Mouse (Mus musculus) hindbrain, embryonic 13.5 days (tissue): Measurements from ENCODE around the gene Setd5. TPM values are rescaled to one million over a fixed set of nuclear protein-coding genes. Genes with fewer than 3 reads are reported as not detected.

Experiments used
- ATAC-seq: fragments of 200-750 bp; cut with Nextera tagmentation; 2 replicates; pipeline ENCODE4 v1.8.0; 2017; ENCODE audit warnings: moderate TSS enrichment; ENCODE audit not compliant: low FRiP score
- H3K27ac ChIP-seq: fragments of 300-500 bp; sonication (generic); 2 replicates; pipeline ENCODE4 v1.5.1; 2015; ENCODE audit warnings: inconsistent platforms, mild to moderate bottlenecking, moderate library complexity
- H3K27me3 ChIP-seq: fragments of 300-500 bp; sonication (generic); 2 replicates; pipeline ENCODE4 v1.6.1; 2015; ENCODE audit warnings: mild to moderate bottlenecking, inconsistent platforms
- H3K36me3 ChIP-seq: fragments of 300-500 bp; sonication (generic); 2 replicates; pipeline ENCODE4 v1.6.1; 2015; ENCODE audit warnings: mild to moderate bottlenecking, inconsistent platforms
- H3K4me1 ChIP-seq: fragments of 300-500 bp; sonication (generic); replicated peaks from 2 replicates; pipeline ENCODE4 v1.6.1; 2015; ENCODE audit warnings: inconsistent platforms
- H3K4me2 ChIP-seq: fragments of 300-500 bp; sonication (generic); 2 replicates; pipeline ENCODE4 v1.6.1; 2015; ENCODE audit warnings: inconsistent platforms, mild to moderate bottlenecking, moderate library complexity
- H3K4me3 ChIP-seq: fragments of 300-500 bp; sonication (generic); 2 replicates; pipeline ENCODE4 v1.5.1; 2015; ENCODE audit warnings: mild to moderate bottlenecking, inconsistent platforms
- H3K9ac ChIP-seq: fragments of 300-500 bp; sonication (generic); 2 replicates; pipeline ENCODE4 v1.6.1; 2015; ENCODE audit warnings: mild to moderate bottlenecking, inconsistent platforms
- H3K9me3 ChIP-seq: fragments of 300-500 bp; sonication (generic); 2 replicates; pipeline ENCODE4 v1.6.1; 2016; ENCODE audit warnings: inconsistent platforms
- WGBS: fragments of 180-500 bp; shearing (Covaris S2); methylation state at CpG from one replicate; pipeline ENCODE4 v1.1.7; 2015; 5-methylcytosine and 5-hydroxymethylcytosine counted together
- polyA plus RNA-seq: library from polyadenylated mRNA; unstranded; fragments of >200 nt; fragmentation: Nextera tagmentation; extraction: Ambion mirVana; gene quantifications from 2 replicates; pipeline ENCODE4 v1.2.1, GENCODE M21; 2015

The Setd5 gene
- polyA plus RNA-seq, 1 experiment from 2014 or later, result 51.2 TPM

DNA sequence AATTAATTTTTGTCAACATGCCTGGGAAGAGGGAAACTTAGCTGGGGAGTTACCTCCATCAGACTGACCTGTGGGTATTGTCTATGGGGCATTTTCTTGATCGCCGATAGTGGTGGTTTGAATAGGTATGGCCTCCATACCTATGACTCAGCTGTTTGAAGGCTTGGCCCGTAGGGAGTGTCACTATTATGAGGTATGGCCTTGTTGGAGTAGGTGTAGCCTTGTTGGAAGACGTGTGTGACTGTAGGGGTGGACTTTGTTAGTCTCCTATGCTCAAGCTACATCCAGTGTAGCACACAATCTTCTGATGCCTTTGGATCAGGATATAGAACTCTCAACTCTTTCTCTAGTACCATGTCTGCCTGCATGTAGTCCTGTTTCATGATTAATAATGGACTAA lies 78.9 kb downstream of the Setd5 start:
- H3K27ac ChIP-seq, result no peak overlapping the region

GRCm38 (mm10) chr6:113160106-113160505 lies 82.9 kb downstream of the Setd5 start:
- H3K9me3 ChIP-seq, result no peaks in the 10 kb centered on the region
- no peak overlapping the region for H3K4me2 ChIP-seq
- peaks cover 19% of the 10 kb centered on the region for H3K36me3 ChIP-seq
- no peaks in the 10 kb centered on the region for H3K27me3 ChIP-seq
- WGBS, result 97% methylated on average over 10 of the region's 10 CpGs
- no peak overlapping the region for H3K27ac ChIP-seq
- no peak overlapping the region for H3K4me3 ChIP-seq
- ATAC-seq, result no peak
- no peaks in the 10 kb centered on the region for H3K4me1 ChIP-seq
- no peak overlapping the region for H3K9ac ChIP-seq

More for the DNA sequence above, 78.9 kb downstream of the Setd5 start:
- Histone ChIP-seq H3K9me3 (no peaks in the 10 kb centered on the region), H3K9ac (no peak overlapping the region), H3K36me3 (peaks cover 58% of the 10 kb centered on the region), H3K4me2 (no peak overlapping the region), H3K4me1 (no peaks in the 10 kb centered on the region), H3K27me3 (no peaks in the 10 kb centered on the region), H3K4me3 (no peak overlapping the region)
- ATAC-seq, result no peak
- WGBS, result 87% methylated on average over 4 of the region's 4 CpGs

DNA sequence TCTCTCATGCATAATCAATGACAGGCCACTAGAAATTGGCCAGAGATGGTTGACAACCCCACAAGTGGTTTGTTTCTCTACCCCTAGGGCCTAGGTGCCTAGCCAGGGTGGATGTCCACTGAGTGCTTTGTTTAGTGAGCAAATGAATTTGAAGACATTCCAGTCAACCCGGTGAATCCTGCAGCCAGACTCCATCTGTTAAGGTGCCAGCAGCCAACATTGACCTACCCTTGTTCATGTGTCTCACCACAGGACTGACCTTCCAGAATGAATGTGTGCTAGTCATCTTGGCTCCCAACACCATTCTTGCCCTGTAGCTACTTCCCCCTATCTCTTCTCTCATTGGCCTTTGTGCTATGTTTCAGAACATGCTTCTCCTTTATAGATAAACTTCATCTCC lies 84.8 kb downstream of the Setd5 start:
- no peak overlapping the region for H3K4me2 ChIP-seq
- no peak for ATAC-seq
- no peak overlapping the region for H3K9ac ChIP-seq
- no peak overlapping the region for H3K27ac ChIP-seq
- H3K4me3 ChIP-seq, result no peak overlapping the region
- no peaks in the 10 kb centered on the region for H3K27me3 ChIP-seq
- H3K9me3 ChIP-seq, result no peaks in the 10 kb centered on the region
- H3K36me3 ChIP-seq, result peaks cover 5% of the 10 kb centered on the region
- 80% methylated on average over 1 of the region's 1 CpGs for WGBS
- 0 out of 2 replicates have a peak, but pooled peaks cover 2% of the 10 kb centered on the region for H3K4me1 ChIP-seq

DNA sequence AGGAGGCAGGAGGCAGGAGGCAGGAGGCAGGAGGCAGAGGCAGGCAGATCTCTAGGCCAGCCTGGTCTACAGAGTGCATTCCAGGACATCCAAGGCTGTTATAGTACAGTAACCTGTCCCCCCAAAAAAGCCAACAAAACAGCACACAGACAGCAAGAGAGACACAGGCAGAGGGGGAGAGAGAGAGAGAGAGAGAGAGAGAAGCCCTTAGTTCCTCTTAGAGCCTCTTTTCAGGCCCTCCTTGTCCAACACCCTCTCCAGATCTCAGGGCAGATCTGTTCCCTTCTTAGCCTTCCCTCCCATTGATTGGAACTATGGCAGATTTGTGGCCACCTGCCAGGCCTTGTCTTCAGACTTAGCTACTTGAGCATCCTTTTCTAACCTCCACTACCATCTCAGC lies 86.3 kb downstream of the Setd5 start:
- Histone ChIP-seq H3K27me3 (no peaks in the 10 kb centered on the region), H3K4me2 (no peak overlapping the region), H3K9me3 (no peaks in the 10 kb centered on the region), H3K4me1 (0 out of 2 replicates have a peak, but pooled peaks cover 7% of the 10 kb centered on the region), H3K4me3 (no peak overlapping the region), H3K9ac (no peak overlapping the region), H3K36me3 (peaks cover 5% of the 10 kb centered on the region), H3K27ac (no peak overlapping the region)
- no peak for ATAC-seq

DNA sequence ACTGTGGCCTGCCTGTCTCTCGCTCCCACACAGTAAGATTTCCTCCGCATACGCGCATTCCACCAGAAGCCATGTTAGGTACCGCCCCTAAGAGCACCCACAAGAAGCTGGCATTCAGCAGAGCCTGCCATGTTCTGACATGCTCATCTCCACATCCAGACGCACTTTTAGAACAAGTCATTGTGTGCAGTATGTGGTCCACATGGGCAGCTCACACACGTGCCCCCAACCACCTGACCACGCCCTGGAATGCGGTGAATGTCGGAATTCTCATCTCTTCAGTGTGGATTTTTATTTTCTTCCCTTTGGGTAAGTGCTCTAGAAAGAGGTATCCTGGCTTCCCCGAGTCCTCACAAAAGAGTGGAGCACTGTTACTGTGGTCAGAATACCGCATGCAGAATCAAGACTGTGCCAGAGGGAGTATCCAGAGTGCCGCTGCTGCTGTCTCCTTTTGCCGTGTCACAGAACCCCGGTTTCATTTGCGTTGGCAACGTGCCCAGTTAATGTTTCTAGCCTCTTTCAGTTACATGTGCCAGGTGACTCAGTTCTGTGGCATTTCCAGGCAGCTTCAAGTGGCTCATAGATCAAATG lies 89.6 kb downstream of the Setd5 start:
- Histone ChIP-seq H3K9me3 (no peaks in the 10 kb centered on the region), H3K27me3 (no peaks in the 10 kb centered on the region), H3K9ac (no peak overlapping the region), H3K27ac (peak overlapping the region; percentile 30; the same call in 1 of the 2 replicates), H3K36me3 (peaks cover 22% of the 10 kb centered on the region), H3K4me2 (no peak overlapping the region), H3K4me3 (no peak overlapping the region), H3K4me1 (0 out of 2 replicates have a peak, but pooled peaks cover 7% of the 10 kb centered on the region)
- ATAC-seq, result peak; percentile 28; the same call in 1 of the 2 replicates
- WGBS, result 76% methylated on average over 17 of the region's 17 CpGs

DNA sequence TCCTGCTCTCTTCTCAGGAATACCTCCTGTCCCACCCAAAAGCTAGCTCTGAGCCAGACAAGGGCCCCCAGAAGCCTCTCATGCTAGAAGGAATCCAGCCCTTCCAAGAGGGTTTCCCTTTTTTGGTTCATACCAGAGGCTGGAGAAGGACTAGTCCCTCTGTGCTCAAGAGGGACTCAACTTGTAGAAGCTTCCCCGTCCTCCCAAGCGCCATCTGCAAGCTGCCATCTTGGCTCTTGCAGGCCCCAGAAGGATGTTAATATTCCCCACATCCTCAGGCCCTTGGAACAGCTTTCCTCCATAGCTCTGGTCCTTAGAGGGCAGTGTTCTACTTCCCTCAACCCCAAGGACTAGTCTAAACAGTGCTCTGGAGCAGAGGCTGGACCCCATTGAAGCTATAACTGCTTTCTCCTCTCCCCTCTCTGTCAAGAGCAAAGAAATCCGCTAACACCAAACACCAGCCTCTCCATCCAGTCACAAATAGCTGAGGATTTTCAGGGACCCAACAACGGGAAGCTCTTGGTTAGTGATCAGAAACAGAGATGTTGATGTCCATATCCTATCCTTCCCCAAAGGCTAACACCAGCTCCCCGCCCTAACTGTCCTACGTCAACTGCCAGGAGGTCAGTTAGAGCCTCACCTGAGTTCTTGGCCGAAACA lies 91.3 kb downstream of the Setd5 start:
- Histone ChIP-seq H3K9me3 (no peaks in the 10 kb centered on the region), H3K27ac (no peak overlapping the region), H3K4me1 (0 out of 2 replicates have a peak, but pooled peaks cover 7% of the 10 kb centered on the region), H3K9ac (no peak overlapping the region), H3K27me3 (no peaks in the 10 kb centered on the region), H3K4me3 (no peak overlapping the region), H3K4me2 (no peak overlapping the region), H3K36me3 (peaks cover 31% of the 10 kb centered on the region)
- no peak for ATAC-seq
- 92% methylated on average over 7 of the region's 7 CpGs for WGBS

- H3K9me3 ChIP-seq, result no peaks in the 10 kb centered on the region
- peaks cover 41% of the 10 kb centered on the region for H3K36me3 ChIP-seq
- WGBS, result 78% methylated on average over 3 of the region's 3 CpGs
- no peak overlapping the region for H3K9ac ChIP-seq
- H3K4me1 ChIP-seq, result 0 out of 2 replicates have a peak, but pooled peaks cover 7% of the 10 kb centered on the region
- no peaks in the 10 kb centered on the region for H3K27me3 ChIP-seq
- H3K4me3 ChIP-seq, result no peak overlapping the region
- no peak overlapping the region for H3K4me2 ChIP-seq
- no peak for ATAC-seq
- no peak overlapping the region for H3K27ac ChIP-seq
Measured at GRCm38 (mm10) chr6:113169852-113170251, 92.7 kb downstream of the Setd5 start.

DNA sequence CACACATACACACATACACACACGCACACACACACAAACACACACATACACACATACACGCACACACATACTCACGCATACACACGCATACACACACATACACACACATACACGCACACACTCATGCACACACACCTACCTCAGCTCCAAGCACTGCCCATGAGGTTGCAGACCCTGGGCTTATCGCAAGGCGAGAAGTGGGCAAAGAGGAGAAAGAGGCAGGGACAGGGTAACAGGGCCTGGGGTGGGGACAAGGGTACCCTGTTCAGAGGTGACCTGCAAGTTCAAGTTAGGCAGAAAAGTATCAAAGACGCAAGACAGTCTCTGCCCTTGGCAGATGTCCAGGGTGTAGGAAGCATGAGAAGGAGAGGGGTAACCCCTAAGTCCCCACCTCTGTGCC lies 93.5 kb downstream of the Setd5 start:
- no peak for ATAC-seq
- H3K27ac ChIP-seq, result no peak overlapping the region
- H3K9ac ChIP-seq, result no peak overlapping the region
- no peaks in the 10 kb centered on the region for H3K9me3 ChIP-seq
- H3K4me1 ChIP-seq, result 0 out of 2 replicates have a peak, but pooled peaks cover 7% of the 10 kb centered on the region
- H3K4me2 ChIP-seq, result no peak overlapping the region
- H3K27me3 ChIP-seq, result no peaks in the 10 kb centered on the region
- 96% methylated on average over 8 of the region's 8 CpGs for WGBS
- H3K4me3 ChIP-seq, result no peak overlapping the region
- peaks cover 48% of the 10 kb centered on the region for H3K36me3 ChIP-seq

DNA sequence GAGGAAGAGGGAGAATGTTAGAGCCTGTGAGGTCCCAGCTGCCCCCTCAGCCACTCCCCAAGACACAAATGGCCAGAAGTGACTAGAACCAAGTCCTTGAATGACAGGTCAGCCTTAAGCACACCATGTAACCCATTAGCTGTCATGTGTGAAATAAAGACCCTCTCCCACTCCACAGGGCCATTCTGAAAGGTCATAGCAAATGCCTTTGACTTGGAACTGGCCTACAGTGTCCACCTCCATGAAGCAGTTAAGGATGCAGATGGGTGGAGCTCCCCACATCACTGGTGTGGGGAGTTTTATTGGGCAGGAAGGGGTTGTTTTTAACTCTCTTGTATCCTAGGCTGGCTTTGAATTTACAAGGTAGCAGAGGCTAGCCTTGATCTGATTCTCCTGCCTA lies 94.8 kb downstream of the Setd5 start:
- 0 out of 2 replicates have a peak, but pooled peaks cover 4% of the 10 kb centered on the region for H3K4me1 ChIP-seq
- H3K9ac ChIP-seq, result no peak overlapping the region
- H3K27me3 ChIP-seq, result no peaks in the 10 kb centered on the region
- peaks cover 58% of the 10 kb centered on the region for H3K36me3 ChIP-seq
- H3K4me2 ChIP-seq, result no peak overlapping the region
- no peak overlapping the region for H3K27ac ChIP-seq
- H3K4me3 ChIP-seq, result no peak overlapping the region
- no peak for ATAC-seq
- H3K9me3 ChIP-seq, result no peaks in the 10 kb centered on the region

- H3K9me3 ChIP-seq, result no peaks in the 10 kb centered on the region
- WGBS, result 80% methylated on average over 1 of the region's 1 CpGs
- H3K27me3 ChIP-seq, result no peaks in the 10 kb centered on the region
- H3K9ac ChIP-seq, result no peak overlapping the region
- no peak overlapping the region for H3K27ac ChIP-seq
- H3K4me2 ChIP-seq, result no peak overlapping the region
- no peak for ATAC-seq
- 0 out of 2 replicates have a peak, but pooled peaks cover under 1% of the 10 kb centered on the region for H3K4me1 ChIP-seq
- peaks cover 63% of the 10 kb centered on the region for H3K36me3 ChIP-seq
- H3K4me3 ChIP-seq, result no peak overlapping the region
Measured at GRCm38 (mm10) chr6:113172568-113172967, 95.4 kb downstream of the Setd5 start.

DNA sequence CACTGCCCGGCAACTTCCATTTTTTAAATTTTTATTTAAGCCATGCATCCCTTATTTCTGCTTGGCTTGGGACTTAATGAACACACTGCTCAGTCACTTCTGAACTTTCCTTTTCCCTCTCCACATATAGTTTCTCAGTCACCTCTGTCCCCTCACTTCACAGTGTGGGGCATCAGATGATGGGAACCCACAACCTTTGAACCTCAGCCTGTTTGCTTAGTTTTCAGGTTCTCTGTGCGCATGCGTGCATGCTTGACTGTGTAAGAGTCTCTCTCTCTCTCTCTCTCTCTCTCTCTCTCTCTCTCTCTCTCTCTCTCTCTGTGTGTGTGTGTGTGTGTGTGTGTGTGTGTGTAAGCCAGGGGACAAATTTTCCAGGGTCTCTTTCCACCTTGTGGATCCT lies 98.3 kb downstream of the Setd5 start:
- Histone ChIP-seq H3K4me1 (peaks cover 22% of the 10 kb centered on the region), H3K27me3 (no peaks in the 10 kb centered on the region), H3K4me2 (no peak overlapping the region), H3K4me3 (no peak overlapping the region), H3K27ac (no peak overlapping the region), H3K9ac (no peak overlapping the region), H3K36me3 (peaks cover 55% of the 10 kb centered on the region), H3K9me3 (no peaks in the 10 kb centered on the region)
- WGBS, result 92% methylated on average over 3 of the region's 3 CpGs
- no peak for ATAC-seq

DNA sequence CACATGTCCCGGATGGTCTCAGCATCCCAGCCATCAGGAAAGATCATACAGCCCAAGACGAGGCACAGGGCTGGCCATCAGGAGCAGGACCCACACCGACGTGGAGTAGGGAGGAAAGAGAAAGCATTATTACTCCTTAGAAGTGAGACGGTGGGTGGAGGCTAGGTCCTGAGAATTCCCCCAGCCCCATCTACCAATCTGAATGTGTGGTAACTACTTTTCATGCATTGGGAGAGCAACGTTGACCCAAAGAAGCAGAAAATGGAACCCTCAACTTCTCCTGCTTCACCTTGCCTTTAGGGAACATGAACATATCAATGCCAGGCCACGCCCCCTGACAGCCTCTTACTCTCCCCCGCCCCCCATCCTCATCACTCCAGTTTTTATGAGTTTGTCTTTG lies 99.4 kb downstream of the Setd5 start:
- ATAC-seq, result no peak
- WGBS, result 81% methylated on average over 8 of the region's 8 CpGs
- peaks cover 22% of the 10 kb centered on the region for H3K4me1 ChIP-seq

More for the DNA sequence above, 99.4 kb downstream of the Setd5 start:
- no peaks in the 10 kb centered on the region for H3K9me3 ChIP-seq
- H3K36me3 ChIP-seq, result peaks cover 43% of the 10 kb centered on the region
- H3K27me3 ChIP-seq, result no peaks in the 10 kb centered on the region
- H3K4me3 ChIP-seq, result no peak overlapping the region
- H3K4me2 ChIP-seq, result no peak overlapping the region
- H3K9ac ChIP-seq, result no peak overlapping the region
- H3K27ac ChIP-seq, result no peak overlapping the region; the same call in 1 of the 2 replicates
